ENCODE assay signal across 11 mouse cellular contexts in genomic region chr1:10942979-10943378, GRCm38 (mm10).
DNase-seq lines count a peak whose midpoint lies in the region.
"Had no signal": no experiment of that assay in that cellular context is flagged by ENCODE, and none has a peak within 500 bp of the region (broad histone marks: within the 10 kb centered on the region; RNA-seq: fewer than 3 reads in every experiment).

No protein-coding gene starts in this region.

- peak; percentile 0 to 3 for DNase-seq in frontal cortex, postnatal 36 days (ENCODE audit: low spot score in 2 of 2)
- no peak for DNase-seq in frontal cortex, postnatal 25 days (ENCODE audit: low spot score in 2 of 2)
- DNase-seq in layer of hippocampus, adult 9-10 months (ENCODE audit: low spot score): peak; percentile 0
- DNase-seq in layer of hippocampus, postnatal 36 days: no peak
- peak; percentile 24 for DNase-seq in NIH3T3 (ENCODE audit: low read depth)
- DNase-seq in kidney, adult 8-10 months: peak; percentile 2 to 16
- no peak for DNase-seq in retina, embryonic 14.5 days (ENCODE audit: low spot score)
- DNase-seq in thymus, postnatal 25 days: no peak
- DNase-seq: adrenal gland, postnatal 25 days; cerebellum, adult 11-12 months; thymus, postnatal 4 days had no signal

Comparison
In these comparisons a context has a peak if more than half of its experiments do, and no peak if none do; other contexts are left out.
1. DNase-seq: peak in frontal cortex, postnatal 36 days (2 of 2), layer of hippocampus, adult 9-10 months (single experiment), NIH3T3 (single experiment) and kidney, adult 8-10 months (2 of 2); none in frontal cortex, postnatal 25 days (0 of 2), layer of hippocampus, postnatal 36 days (0 of 2), retina, embryonic 14.5 days (single experiment) and thymus, postnatal 25 days (single experiment).